Mouse (Mus musculus) retina, embryonic 14.5 days (tissue): ENCODE results near the gene Socs3.

Experiments used
- DNase-seq: peaks from one replicate; pipeline ENCODE4 v3.0.0-alpha.2; 2015; ENCODE audit warnings: low spot score

The Socs3 gene

DNA sequence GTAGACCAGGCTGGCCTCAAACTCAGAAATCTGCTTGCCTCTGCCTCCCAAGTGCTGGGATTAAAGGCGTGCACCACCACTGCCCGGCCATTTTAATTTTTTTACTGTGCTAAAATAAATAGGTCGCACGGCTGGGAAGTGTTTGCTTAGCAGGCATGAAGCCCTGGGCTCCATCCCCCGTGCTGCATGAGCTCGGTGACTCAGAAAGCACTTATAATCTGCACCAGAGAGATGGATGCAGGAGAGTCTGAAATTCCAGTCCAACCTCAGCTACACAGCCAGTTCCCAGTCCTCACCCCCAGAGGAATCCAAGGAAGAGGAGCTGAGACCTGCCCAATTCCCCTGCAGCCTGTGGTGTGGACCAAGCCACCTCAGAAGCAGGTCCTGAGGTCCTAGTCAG is 45.4 kb downstream of the Socs3 start:
- no peak for DNase-seq

GRCm38 (mm10) chr11:117923279-117923678 is 46.6 kb downstream of the Socs3 start:
- DNase-seq: no peak

GRCm38 (mm10) chr11:117919211-117919610 is 50.6 kb downstream of the Socs3 start:
- no peak for DNase-seq

DNA sequence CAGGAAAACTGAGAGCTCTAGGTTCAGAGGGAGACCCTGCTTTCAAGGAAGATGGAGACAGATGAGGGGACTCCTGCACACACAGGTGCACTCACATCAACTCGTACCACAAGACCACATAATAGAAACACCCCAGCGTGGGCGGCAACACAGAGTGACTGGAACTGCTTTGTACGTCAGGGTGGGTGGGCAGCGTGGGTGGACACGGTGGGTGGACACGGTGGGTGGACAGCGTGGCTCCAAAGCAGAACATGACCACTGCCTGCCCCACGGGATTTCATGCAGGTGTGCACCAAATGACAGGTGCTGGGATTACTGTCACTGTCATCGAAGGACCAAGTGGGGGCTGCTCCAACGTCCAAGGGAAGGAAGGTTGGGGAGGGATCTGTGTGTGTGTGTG is 51.3 kb downstream of the Socs3 start:
- DNase-seq: no peak
